Mouse (Mus musculus): ENCODE measurements around the gene Golga5. TPM values are rescaled to one million over a fixed set of nuclear protein-coding genes. Genes with fewer than 3 reads are reported as not detected.

The Golga5 gene
- total and polyA plus RNA-seq, 2 experiments from 2014 or later = 17.4 to 24.0 TPM

DNA sequence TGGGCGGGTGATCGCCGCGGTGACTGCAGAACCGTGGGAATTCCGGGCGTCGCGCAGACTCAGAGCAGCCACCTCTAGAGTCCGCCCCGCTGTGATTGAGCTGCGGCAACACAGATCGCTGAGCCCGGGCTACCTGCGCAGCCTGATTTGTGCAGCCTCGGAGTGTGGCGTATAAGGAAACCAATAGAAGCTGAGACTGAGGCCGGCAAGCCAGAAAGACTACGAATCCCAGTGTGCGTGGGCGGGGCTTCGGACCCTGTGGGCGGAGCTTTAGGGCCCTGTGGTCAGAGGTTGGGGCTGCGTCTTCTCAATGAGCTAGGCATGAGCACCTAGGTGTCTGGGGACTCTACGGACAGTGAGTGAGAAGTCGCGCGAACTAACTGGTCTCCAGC, 29.3 kb upstream of the Golga5 start, which contains the start of gene Lgmn:
Gene Lgmn (minus strand): TSS at position 182 of the 392 bp plus-strand sequence.
- no peak for TF ChIP-seq CTCF (IDR thresholded peaks at IDR 0.05; ENCODE audit: low read depth)
- no peak for TF ChIP-seq EP300 (IDR thresholded peaks at IDR 0.05; ENCODE audit: low read depth)
- H3K27me3 ChIP-seq (ENCODE audit: control insufficient read depth, insufficient read depth, low read length) = no peaks in the 10 kb centered on the region
- peak within 1 kb of the TSS; percentile 79 for H3K27ac ChIP-seq (ENCODE audit: low read depth)
- no peaks in the 10 kb centered on the region for H3K36me3 ChIP-seq (replicated peaks; ENCODE audit: control insufficient read depth, insufficient read depth, low read length)
- DNase-seq (ENCODE audit: low spot score) = peak; percentile 98
- H3K9me3 ChIP-seq (replicated peaks; ENCODE audit: control insufficient read depth, low read length) = no peaks in the 10 kb centered on the region
- H3K4me1 ChIP-seq (ENCODE audit: control insufficient read depth, insufficient read depth) = peaks cover 6% of the 10 kb centered on the region; the same call in 1 of the 2 replicates
- WGBS = under 1% methylated on average over 28 of the region's 28 CpGs
- H3K4me2 ChIP-seq (ENCODE audit: low read depth, low read length) = peak within 1 kb of the TSS; percentile 85
- peak within 1 kb of the TSS; percentile 81 for H3K4me3 ChIP-seq (ENCODE audit: low read depth, low read length)
- peak; percentile 98 for ATAC-seq (ENCODE audit: insufficient read depth, low read depth)
- H3K9ac ChIP-seq (replicated peaks; ENCODE audit: low read depth, low read length) = peak within 1 kb of the TSS; percentile 55

GRCm38 (mm10) chr12:102440551-102440950, 28.4 kb upstream of the Golga5 start:
- DNase-seq (ENCODE audit: low spot score) = no peak
- H3K27ac ChIP-seq (ENCODE audit: low read depth) = no peak overlapping the region
- no peaks in the 10 kb centered on the region for H3K36me3 ChIP-seq (replicated peaks; ENCODE audit: control insufficient read depth, insufficient read depth, low read length)

GRCm38 (mm10) chr12:102441141-102441540, 27.8 kb upstream of the Golga5 start:
- Histone ChIP-seq H3K4me3 (ENCODE audit: low read depth, low read length) (no peak overlapping the region), H3K4me2 (ENCODE audit: low read depth, low read length) (no peak overlapping the region), H3K27ac (ENCODE audit: low read depth) (no peak overlapping the region), H3K9me3 (replicated peaks; ENCODE audit: control insufficient read depth, low read length) (no peaks in the 10 kb centered on the region), H3K36me3 (replicated peaks; ENCODE audit: control insufficient read depth, insufficient read depth, low read length) (no peaks in the 10 kb centered on the region), H3K9ac (replicated peaks; ENCODE audit: low read depth, low read length) (no peak overlapping the region), H3K4me1 (ENCODE audit: control insufficient read depth, insufficient read depth) (peaks cover 6% of the 10 kb centered on the region; the same call in 1 of the 2 replicates), H3K27me3 (ENCODE audit: control insufficient read depth, insufficient read depth, low read length) (no peaks in the 10 kb centered on the region)
- no peak for ATAC-seq (ENCODE audit: insufficient read depth, low read depth)
- TF ChIP-seq EP300 (IDR thresholded peaks at IDR 0.05; ENCODE audit: low read depth) (no peak), CTCF (IDR thresholded peaks at IDR 0.05; ENCODE audit: low read depth) (no peak)
- 84% methylated on average over 6 of the region's 6 CpGs for WGBS
- DNase-seq (ENCODE audit: low spot score) = no peak

More at GRCm38 (mm10) chr12:102440551-102440950, 28.4 kb upstream of the Golga5 start:
- no peaks in the 10 kb centered on the region for H3K27me3 ChIP-seq (ENCODE audit: control insufficient read depth, insufficient read depth, low read length)
- TF ChIP-seq CTCF (IDR thresholded peaks at IDR 0.05; ENCODE audit: low read depth) (no peak), EP300 (IDR thresholded peaks at IDR 0.05; ENCODE audit: low read depth) (no peak)
- peaks cover 6% of the 10 kb centered on the region; the same call in 1 of the 2 replicates for H3K4me1 ChIP-seq (ENCODE audit: control insufficient read depth, insufficient read depth)
- H3K4me2 ChIP-seq (ENCODE audit: low read depth, low read length) = no peak overlapping the region
- 72% methylated on average over 7 of the region's 7 CpGs for WGBS
- H3K9ac ChIP-seq (replicated peaks; ENCODE audit: low read depth, low read length) = no peak overlapping the region
- no peak overlapping the region for H3K4me3 ChIP-seq (ENCODE audit: low read depth, low read length)
- ATAC-seq (ENCODE audit: insufficient read depth, low read depth) = no peak
- no peaks in the 10 kb centered on the region for H3K9me3 ChIP-seq (replicated peaks; ENCODE audit: control insufficient read depth, low read length)

DNA sequence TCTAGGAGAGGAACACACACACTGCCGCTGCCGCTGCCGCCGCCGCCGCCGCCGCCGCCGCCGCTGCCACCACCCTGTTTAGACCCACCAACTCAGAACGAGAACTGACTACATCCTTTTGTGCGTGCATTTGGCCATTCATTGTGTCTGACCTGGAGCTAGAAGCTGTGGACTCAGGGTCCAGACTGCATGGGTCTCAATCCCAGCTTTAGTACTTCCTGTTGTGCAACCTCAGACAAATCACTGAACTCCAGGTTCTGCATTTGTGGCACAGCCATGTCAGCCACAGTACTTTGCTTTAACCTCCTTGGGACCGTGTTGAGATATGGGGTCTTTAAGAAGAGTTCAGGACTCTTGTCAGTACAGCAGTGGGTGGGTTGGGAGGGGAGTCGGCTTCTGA, 26.3 kb upstream of the Golga5 start:
- H3K4me3 ChIP-seq (ENCODE audit: low read depth, low read length) = no peak overlapping the region
- no peaks in the 10 kb centered on the region for H3K36me3 ChIP-seq (replicated peaks; ENCODE audit: control insufficient read depth, insufficient read depth, low read length)
- no peak overlapping the region for H3K27ac ChIP-seq (ENCODE audit: low read depth)
- no peaks in the 10 kb centered on the region for H3K9me3 ChIP-seq (replicated peaks; ENCODE audit: control insufficient read depth, low read length)
- no peak overlapping the region for H3K9ac ChIP-seq (replicated peaks; ENCODE audit: low read depth, low read length)
- no peak for TF ChIP-seq CTCF (IDR thresholded peaks at IDR 0.05; ENCODE audit: low read depth)
- TF ChIP-seq EP300 (IDR thresholded peaks at IDR 0.05; ENCODE audit: low read depth) = no peak
- no peak overlapping the region for H3K4me2 ChIP-seq (ENCODE audit: low read depth, low read length)
- no peaks in the 10 kb centered on the region for H3K27me3 ChIP-seq (ENCODE audit: control insufficient read depth, insufficient read depth, low read length)
- DNase-seq (ENCODE audit: low spot score) (no peak), ATAC-seq (ENCODE audit: insufficient read depth, low read depth) (no peak)
- WGBS = 79% methylated on average over 15 of the region's 15 CpGs
- no peaks in the 10 kb centered on the region; the same call in 1 of the 2 replicates for H3K4me1 ChIP-seq (ENCODE audit: control insufficient read depth, insufficient read depth)

DNA sequence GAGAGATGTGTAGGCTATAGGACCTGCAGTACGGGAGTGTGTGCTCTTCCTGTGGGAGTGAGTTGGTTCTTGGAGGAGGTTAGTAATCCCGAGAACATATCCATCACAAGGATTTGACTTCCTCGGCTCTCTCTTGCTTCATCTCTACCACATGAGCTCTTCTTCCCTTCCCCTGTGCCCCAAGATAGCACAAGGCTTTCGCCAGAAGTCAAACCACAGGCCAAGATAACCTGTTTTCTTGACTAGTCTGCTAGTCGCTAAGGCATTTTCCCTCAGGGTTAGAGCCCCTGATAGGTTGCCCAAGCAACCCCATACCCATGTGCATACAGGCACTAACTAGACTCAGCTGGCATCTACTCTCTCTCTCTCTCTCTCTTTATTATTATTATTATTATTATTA, 25.3 kb upstream of the Golga5 start:
- no peaks in the 10 kb centered on the region; the same call in 1 of the 2 replicates for H3K4me1 ChIP-seq (ENCODE audit: control insufficient read depth, insufficient read depth)
- WGBS = 70% methylated on average over 5 of the region's 5 CpGs
- H3K9me3 ChIP-seq (replicated peaks; ENCODE audit: control insufficient read depth, low read length) = no peaks in the 10 kb centered on the region
- H3K4me2 ChIP-seq (ENCODE audit: low read depth, low read length) = no peak overlapping the region
- DNase-seq (ENCODE audit: low spot score) = no peak
- no peaks in the 10 kb centered on the region for H3K27me3 ChIP-seq (ENCODE audit: control insufficient read depth, insufficient read depth, low read length)
- no peak overlapping the region for H3K9ac ChIP-seq (replicated peaks; ENCODE audit: low read depth, low read length)
- ATAC-seq (ENCODE audit: insufficient read depth, low read depth) = no peak
- H3K36me3 ChIP-seq (replicated peaks; ENCODE audit: control insufficient read depth, insufficient read depth, low read length) = no peaks in the 10 kb centered on the region
- TF ChIP-seq EP300 (IDR thresholded peaks at IDR 0.05; ENCODE audit: low read depth) (no peak), CTCF (IDR thresholded peaks at IDR 0.05; ENCODE audit: low read depth) (no peak)
- no peak overlapping the region for H3K27ac ChIP-seq (ENCODE audit: low read depth)
- no peak overlapping the region for H3K4me3 ChIP-seq (ENCODE audit: low read depth, low read length)

GRCm38 (mm10) chr12:102445436-102445835, 23.5 kb upstream of the Golga5 start:
- Histone ChIP-seq H3K9me3 (replicated peaks; ENCODE audit: control insufficient read depth, low read length) (no peaks in the 10 kb centered on the region), H3K4me1 (ENCODE audit: control insufficient read depth, insufficient read depth) (no peaks in the 10 kb centered on the region), H3K27ac (ENCODE audit: low read depth) (no peak overlapping the region), H3K4me3 (ENCODE audit: low read depth, low read length) (no peak overlapping the region), H3K9ac (replicated peaks; ENCODE audit: low read depth, low read length) (no peak overlapping the region), H3K36me3 (replicated peaks; ENCODE audit: control insufficient read depth, insufficient read depth, low read length) (no peaks in the 10 kb centered on the region), H3K27me3 (ENCODE audit: control insufficient read depth, insufficient read depth, low read length) (no peaks in the 10 kb centered on the region), H3K4me2 (ENCODE audit: low read depth, low read length) (no peak overlapping the region)
- DNase-seq (ENCODE audit: low spot score) = no peak
- WGBS = 57% methylated on average over 4 of the region's 4 CpGs
- TF ChIP-seq EP300 (IDR thresholded peaks at IDR 0.05; ENCODE audit: low read depth) (no peak), CTCF (IDR thresholded peaks at IDR 0.05; ENCODE audit: low read depth) (no peak)
- ATAC-seq (ENCODE audit: insufficient read depth, low read depth) = no peak

Data from heart, postnatal 0 days (tissue).